Mouse (Mus musculus) ES-Bruce4 (cell line): ENCODE measurements around the gene Rpl35.

Experiments used
- CTCF ChIP-seq: IDR thresholded peaks from one replicate; pipeline ENCODE4 v1.8.1; 2011; ENCODE audit warnings: low read depth, low read length
- EP300 ChIP-seq: IDR thresholded peaks from 2 replicates; pipeline ENCODE4 v1.6.1; 2011; ENCODE audit warnings: low read depth, low read length; ENCODE audit not compliant: insufficient read depth

- no peak for TF ChIP-seq CTCF
- TF ChIP-seq EP300 = no peak
These were observed 13.4 kb downstream of the Rpl35 start for GRCm38 (mm10) chr2:38992004-38992403.
